Mouse (Mus musculus): ENCODE measurements around the gene Cand2. TPM values are rescaled to one million over a fixed set of nuclear protein-coding genes. Genes with fewer than 3 reads are reported as not detected.

Cand2 gene
- total RNA-seq, 2 experiments from 2014 or later = 2.0 to 2.2 TPM

Small RNAs within 50 kb of the gene (microRNA-seq; reads per million reads assigned to microRNA genes)
- gene Mir7660 = 0 reads per million in 2 experiments

Other genes starting within 250 kb of the Cand2 start
- 10 to 100 TPM; 22.0 to 23.2 TPM for gene Tsen2, start 229.9 kb upstream of the Cand2 start, total RNA-seq (2021)
- not detected for gene Mkrn2os, start 182.0 kb upstream of the Cand2 start, total RNA-seq (2021)
- gene Mkrn2, start 172.6 kb upstream of the Cand2 start, total RNA-seq (2021) = 10 to 100 TPM; 33.2 to 36.7 TPM
- gene Raf1, start 97.9 kb upstream of the Cand2 start, total RNA-seq (2021) = 100 to 1,000 TPM in 1 of 2 experiments, 10 to 100 TPM in 1; 83.1 to 109 TPM
- gene Tmem40, start 12.1 kb upstream of the Cand2 start, total RNA-seq (2021) = 1 to 10 TPM; 2.3 to 3.0 TPM
- 100 to 1,000 TPM; 443 to 458 TPM for gene Rpl32, start 34.2 kb downstream of the Cand2 start, total RNA-seq (2021)
- 1 to 10 TPM; 3.6 to 4.5 TPM for gene Efcab12, start 63.9 kb downstream of the Cand2 start, total RNA-seq (2021)
- gene Mbd4, start 78.8 kb downstream of the Cand2 start, total RNA-seq (2021) = 1 to 10 TPM; 8.1 to 9.1 TPM
- gene Ift122, start 78.9 kb downstream of the Cand2 start, total RNA-seq (2021) = 10 to 100 TPM; 30.0 to 30.9 TPM
- gene Rho, start 157.2 kb downstream of the Cand2 start, total RNA-seq (2021) = under 1 TPM in 1 of 2 experiments, not detected in 1; 0.25 TPM
- gene H1foo, start 170.4 kb downstream of the Cand2 start, total RNA-seq (2021) = not detected
- 100 to 1,000 TPM; 111 to 124 TPM for gene Plxnd1, start 220.5 kb downstream of the Cand2 start, total RNA-seq (2021)

Data from left cerebral cortex, postnatal 25 days (tissue).